Mouse (Mus musculus) frontal cortex, postnatal 10 days (tissue): ENCODE measurements around the gene Flywch2.
"Not testable (repeated sequence)": the region's sequence is repeated elsewhere in the genome, so short reads cannot be mapped to it uniquely, and the experiment has no call there.

Source experiments
- DNase-seq, 2 experiments: peaks; one replicate each; pipeline ENCODE4 v3.0.0; 2022; ENCODE audit warnings: low spot score in 2 of 2, mixed read lengths in 1 of 2

Flywch2 gene

GRCm38 (mm10) chr17:23790269-23791078, 4.6 kb upstream of the Flywch2 start, which contains the start of gene Srrm2:
Gene Srrm2 (plus strand): TSS chr17:23790532.
- DNase-seq, result peak in 1 of 2 experiments; percentile 43

GRCm38 (mm10) chr17:23789749-23790268, 3.9 kb upstream of the Flywch2 start:
- no peak for DNase-seq

- no peak for DNase-seq
These were observed 3.1 kb upstream of the Flywch2 start for GRCm38 (mm10) chr17:23788973-23789372.

- DNase-seq, result no peak
These were observed 640 bp upstream of the Flywch2 start for GRCm38 (mm10) chr17:23786510-23786931.

GRCm38 (mm10) chr17:23783352-23783751, 2.5 kb downstream of the Flywch2 start:
- DNase-seq, result no peak

DNA sequence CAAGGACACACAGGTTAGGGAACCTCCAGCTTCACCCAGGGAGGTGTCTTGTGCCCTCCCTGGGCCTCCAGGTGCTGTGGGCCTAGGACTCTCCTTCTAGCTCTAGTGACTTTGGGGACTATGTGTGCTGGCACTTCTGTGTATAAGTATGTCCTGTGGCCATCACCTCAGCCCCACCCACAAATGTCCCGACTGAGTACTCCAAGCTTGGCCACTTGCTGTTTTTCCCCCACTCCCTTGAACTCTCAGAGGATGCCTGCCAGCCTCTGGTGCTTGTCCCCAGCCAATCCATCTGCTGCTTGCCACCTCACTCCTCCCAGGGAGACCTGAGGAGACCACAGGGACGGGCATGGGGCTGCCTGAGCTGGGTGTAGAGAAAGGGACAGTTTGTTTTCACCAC, 7.4 kb downstream of the Flywch2 start:
- no peak for DNase-seq

DNA sequence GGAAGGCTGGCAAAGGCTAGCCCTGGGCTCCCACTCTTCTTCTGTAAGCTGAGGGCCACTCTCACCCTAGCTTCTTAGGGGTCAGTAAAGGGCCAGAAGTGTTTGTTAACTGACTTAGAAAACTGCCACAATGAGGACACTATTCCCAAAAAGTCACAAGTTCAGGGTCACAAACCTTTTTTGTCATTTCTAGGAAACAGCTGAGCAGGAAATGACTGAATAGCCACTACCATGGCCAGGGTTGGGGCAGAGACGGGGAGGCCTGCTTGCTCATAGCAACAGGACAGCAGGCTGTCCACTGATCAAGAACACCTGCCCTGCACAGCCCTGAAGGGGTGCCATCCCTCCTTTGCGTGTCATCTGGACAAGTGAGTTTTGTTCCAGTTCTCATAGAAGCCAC, 8.7 kb downstream of the Flywch2 start:
- DNase-seq, result no peak

DNA sequence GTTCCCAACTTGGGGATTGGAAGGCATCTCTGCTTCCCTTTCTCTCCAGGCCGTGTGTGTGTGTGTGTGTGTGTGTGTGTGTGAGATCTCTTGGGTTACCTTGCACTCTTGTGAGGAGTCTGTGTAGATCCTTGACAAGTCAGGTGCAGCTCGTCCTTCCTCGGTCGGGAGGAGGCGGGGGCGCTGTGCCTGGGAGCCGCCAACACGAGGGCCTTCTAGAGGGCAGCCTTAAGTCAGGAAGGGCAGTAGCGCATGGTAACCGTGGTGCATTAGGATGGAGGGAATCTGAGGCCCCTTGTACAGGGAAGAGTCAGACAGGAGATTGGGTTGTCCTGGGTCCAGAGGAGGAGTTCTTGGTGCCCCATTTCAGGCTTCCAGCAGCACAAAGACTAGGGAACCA, 9.7 kb downstream of the Flywch2 start:
- DNase-seq, result no peak

GRCm38 (mm10) chr17:23774090-23774489, 11.8 kb downstream of the Flywch2 start:
- DNase-seq, result peak; percentile 58 to 71

DNA sequence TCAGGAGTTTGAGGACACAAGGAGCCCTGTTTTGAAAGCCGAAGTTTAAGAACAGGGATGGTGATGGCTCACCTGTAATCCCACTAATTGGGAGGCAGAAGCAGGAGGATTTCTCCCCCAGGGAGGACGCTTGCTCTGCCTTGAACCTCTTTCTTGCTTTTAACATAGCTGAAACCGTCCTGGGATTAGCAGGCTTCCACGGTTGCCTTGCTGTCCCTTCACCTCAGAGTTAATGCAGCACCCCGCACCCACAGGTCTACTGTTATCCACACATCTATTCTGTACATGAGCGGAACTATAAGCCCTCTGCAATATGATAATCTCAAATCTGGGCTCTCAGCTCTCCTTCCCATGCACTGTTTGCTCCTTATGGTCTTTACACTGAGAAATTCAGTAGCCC, 12.2 kb downstream of the Flywch2 start:
- no peak for DNase-seq

- not testable (repeated sequence) for DNase-seq
These were observed 13.7 kb downstream of the Flywch2 start for GRCm38 (mm10) chr17:23772219-23772556.

- DNase-seq, result peak; percentile 98
These were observed 14.3 kb downstream of the Flywch2 start, which contains the start of gene Flywch1 for GRCm38 (mm10) chr17:23771284-23772218. Gene Flywch1 (minus strand): TSS chr17:23771602.

- peak in 1 of 2 experiments; percentile 38 for DNase-seq
These were observed 15.0 kb downstream of the Flywch2 start for GRCm38 (mm10) chr17:23770896-23771283.

DNA sequence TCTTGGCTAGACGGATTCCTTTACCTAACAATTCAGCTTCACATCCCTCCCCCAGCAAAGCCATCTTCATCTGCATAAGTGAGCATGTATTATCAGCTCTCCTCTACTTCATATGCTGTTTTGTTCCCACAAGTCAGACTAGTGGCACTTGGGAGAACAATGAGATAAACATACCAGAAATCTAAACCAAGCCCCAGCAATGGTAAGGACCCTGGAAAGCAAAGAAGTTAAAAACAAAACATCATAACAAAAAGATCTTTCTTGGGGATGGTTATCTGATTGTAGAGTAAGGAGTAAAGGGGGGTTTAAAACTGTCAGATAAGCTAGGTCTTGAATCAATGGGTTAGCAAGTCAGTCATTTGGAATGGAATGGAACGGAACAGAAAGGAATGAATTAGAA, 15.4 kb downstream of the Flywch2 start:
- DNase-seq, result no peak

DNA sequence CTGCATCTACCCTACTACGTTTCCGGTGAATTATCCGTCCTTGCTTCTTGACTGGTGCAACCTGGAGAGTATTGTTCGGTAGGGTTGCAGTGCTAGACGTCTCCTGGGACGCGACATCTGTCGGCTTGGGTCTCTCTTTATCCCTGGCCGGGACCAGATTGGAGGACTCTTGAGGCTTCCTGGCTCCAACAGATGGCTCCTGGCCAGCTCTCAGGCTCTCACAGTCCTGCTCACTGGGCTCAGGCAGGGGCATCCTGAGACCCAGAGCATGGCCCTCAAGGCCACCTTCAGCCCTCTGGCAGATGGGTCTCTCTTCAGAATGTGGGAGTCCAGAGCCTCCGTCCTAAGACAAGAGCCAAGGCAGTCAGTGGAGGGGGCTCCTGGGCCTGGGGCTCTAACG, 22.9 kb downstream of the Flywch2 start:
- DNase-seq, result no peak

- DNase-seq, result no peak
These were observed 24.7 kb downstream of the Flywch2 start for GRCm38 (mm10) chr17:23761155-23761554.

- DNase-seq, result no peak
These were observed 25.6 kb downstream of the Flywch2 start for GRCm38 (mm10) chr17:23760231-23760630.

DNA sequence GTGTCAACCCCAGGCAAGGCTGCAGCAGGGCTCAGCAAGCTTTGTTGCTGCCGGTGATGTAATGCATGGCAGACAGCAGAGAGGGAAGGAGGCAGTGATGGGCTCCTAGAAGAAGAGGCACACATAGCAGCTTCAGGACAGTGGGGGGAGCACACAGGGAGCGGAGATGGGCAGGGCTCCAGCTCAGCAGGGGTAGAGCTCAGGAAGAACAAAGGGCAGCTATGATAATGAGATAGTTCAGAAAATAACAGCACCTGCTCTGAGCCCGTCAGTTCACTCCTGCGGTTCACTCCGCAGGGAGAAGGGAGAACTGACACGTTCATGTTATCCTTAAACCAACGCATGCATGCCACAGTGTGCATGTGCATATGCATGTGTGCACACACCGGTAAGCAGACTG, 27.1 kb downstream of the Flywch2 start:
- no peak for DNase-seq

- no peak for DNase-seq
These were observed 28.3 kb downstream of the Flywch2 start for GRCm38 (mm10) chr17:23757581-23757980.

DNA sequence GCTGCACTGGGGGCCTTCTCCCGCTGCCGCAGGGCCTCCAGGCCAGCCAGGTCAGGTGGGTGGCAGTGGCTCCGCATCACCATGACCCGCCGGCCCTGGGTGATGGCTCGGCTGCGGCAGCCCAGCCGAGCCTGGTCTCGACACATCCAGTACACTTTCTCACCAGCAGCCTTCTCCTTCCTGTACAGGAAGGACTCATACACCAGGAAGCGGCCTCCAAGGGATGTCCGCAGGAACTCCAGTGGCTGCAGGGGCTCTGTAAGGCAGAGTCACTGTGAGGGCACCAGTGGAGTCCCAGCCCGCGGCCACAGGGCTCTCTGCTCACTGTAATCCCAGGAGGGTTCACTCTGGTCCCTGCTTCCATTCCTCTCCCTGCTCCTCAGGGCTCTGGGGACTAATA, 30.2 kb downstream of the Flywch2 start:
- no peak for DNase-seq

GRCm38 (mm10) chr17:23749400-23750191, 36.3 kb downstream of the Flywch2 start:
- DNase-seq, result no peak
